Mouse (Mus musculus) frontal cortex, postnatal 10 days (tissue): ENCODE data around the gene Gm13283.
"Not testable (repeated sequence)": the region's sequence is repeated elsewhere in the genome, so short reads cannot be mapped to it uniquely, and the experiment has no call there.

ENCODE experiments used
- DNase-seq, 2 experiments: peaks; one replicate each; pipeline ENCODE4 v3.0.0; 2022; ENCODE audit warnings: low spot score in 2 of 2, mixed read lengths in 1 of 2

The Gm13283 gene

GRCm38 (mm10) chr4:88759610-88760268, at the start of gene Gm13283:
TSS of gene Gm13283 (plus strand) at chr4:88760119.
- DNase-seq, result peak; percentile 32 to 45

- DNase-seq, result no peak
Measured at GRCm38 (mm10) chr4:88714281-88714680, 45.6 kb upstream of the Gm13283 start.

GRCm38 (mm10) chr4:88715059-88715458, 44.9 kb upstream of the Gm13283 start:
- no peak for DNase-seq

GRCm38 (mm10) chr4:88718715-88719114, 41.2 kb upstream of the Gm13283 start:
- no peak for DNase-seq

GRCm38 (mm10) chr4:88721791-88722721, 37.9 kb upstream of the Gm13283 start, which contains the start of the genes Gm26566 and Klhl9:
TSS of gene Gm26566 (plus strand) at chr4:88721805.
TSS of gene Klhl9 (minus strand) at chr4:88722465.
- DNase-seq, result peak; percentile 79 to 88

- no peak for DNase-seq
Measured at GRCm38 (mm10) chr4:88723497-88724090, 36.3 kb upstream of the Gm13283 start.

- no peak for DNase-seq
Measured at GRCm38 (mm10) chr4:88726727-88727126, 33.2 kb upstream of the Gm13283 start.

- no peak for DNase-seq
Measured at GRCm38 (mm10) chr4:88727324-88727723, 32.6 kb upstream of the Gm13283 start.

- peak in 1 of 2 experiments; percentile 38 for DNase-seq
Measured at GRCm38 (mm10) chr4:88738480-88738879, 21.4 kb upstream of the Gm13283 start.

GRCm38 (mm10) chr4:88739036-88739435, 20.9 kb upstream of the Gm13283 start:
- no peak for DNase-seq

GRCm38 (mm10) chr4:88741426-88741825, 18.5 kb upstream of the Gm13283 start:
- no peak for DNase-seq

- no peak for DNase-seq
Measured at GRCm38 (mm10) chr4:88742771-88743371, 17.0 kb upstream of the Gm13283 start.

GRCm38 (mm10) chr4:88744207-88744606, 15.7 kb upstream of the Gm13283 start:
- DNase-seq, result no peak

- no peak for DNase-seq
Measured at GRCm38 (mm10) chr4:88749926-88750325, 10.0 kb upstream of the Gm13283 start.

- peak; percentile 77 to 84 for DNase-seq
Measured at GRCm38 (mm10) chr4:88754818-88755340, 5.0 kb upstream of the Gm13283 start, which contains the start of gene Gm13271. TSS of gene Gm13271 (plus strand) at chr4:88754868.

GRCm38 (mm10) chr4:88756581-88757513, 3.1 kb upstream of the Gm13283 start:
- not testable (repeated sequence) for DNase-seq

- DNase-seq, result peak; percentile 90 to 92
Measured at GRCm38 (mm10) chr4:88757628-88758031, 2.3 kb upstream of the Gm13283 start.

- DNase-seq, result not testable (repeated sequence)
Measured at GRCm38 (mm10) chr4:88758751-88759150, 1.2 kb upstream of the Gm13283 start.

- peak in 1 of 2 experiments; percentile 48 for DNase-seq
Measured at GRCm38 (mm10) chr4:88760431-88760830, 512 bp downstream of the Gm13283 start.

- DNase-seq, result peak; percentile 79 to 81
Measured at GRCm38 (mm10) chr4:88761776-88762175, 1.9 kb downstream of the Gm13283 start.
